14 mouse cellular contexts compared by ENCODE assay signal in the genomic region with DNA sequence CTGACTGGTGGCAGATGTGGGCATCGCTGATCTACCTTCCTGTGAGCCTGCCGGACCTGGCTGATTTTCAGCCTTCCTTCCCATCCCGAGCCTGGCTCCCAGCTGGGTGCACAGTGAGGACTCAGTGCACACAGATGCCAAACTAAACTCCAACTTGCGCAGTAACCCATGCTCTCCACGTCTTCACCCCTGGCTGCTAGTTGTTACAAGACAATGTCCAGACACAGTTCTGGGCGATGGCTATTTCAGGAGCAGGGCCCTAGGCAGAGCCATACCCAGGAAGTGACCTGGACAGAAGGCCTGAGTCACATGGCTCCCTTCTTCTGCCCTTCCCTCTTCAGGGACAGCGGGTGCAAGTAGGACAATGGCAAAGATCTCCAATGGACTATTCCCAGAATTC.
DNase-seq lines count a peak whose midpoint lies in the region; ATAC-seq and TF ChIP-seq lines count a peak whose summit lies in the region.
"Had no signal": no experiment of that assay in that cellular context is flagged by ENCODE, and none has a peak within 500 bp of the region (broad histone marks: within the 10 kb centered on the region; RNA-seq: fewer than 3 reads in every experiment).

No protein-coding gene starts in this region.

- ATAC-seq in heart, embryonic 14.5 days (ENCODE audit: insufficient number of reproducible peaks, insufficient read depth, low FRiP score, low read depth): peak; percentile 78
- ATAC-seq in intestine, embryonic 16.5 days: no peak

- 7% methylated on average over 7 of the region's 7 CpGs for WGBS in heart, embryonic 14.5 days
- WGBS in intestine, embryonic 16.5 days: 65% methylated on average over 7 of the region's 7 CpGs

- no peak for DNase-seq in gastrocnemius, adult 2 months
- no peak for DNase-seq in gastrocnemius, postnatal 25 days
- DNase-seq in 416B (ENCODE audit: low read depth): peak; percentile 16
- DNase-seq in brain, adult 2 months (ENCODE audit: low read depth, low spot score): peak; percentile 57
- DNase-seq in testis, postnatal 10 days (ENCODE audit: low spot score): no peak
- DNase-seq in left cerebral cortex, adult 18-20 months (ENCODE audit: low spot score in 2 of 2): no peak
- DNase-seq: adrenal gland, postnatal 14 days; kidney, adult 8-10 months had no signal

- no peaks in the 10 kb centered on the region for H3K27me3 ChIP-seq in heart, embryonic 14.5 days (ENCODE audit: control insufficient read depth, insufficient read depth, low read length)
- no peaks in the 10 kb centered on the region for H3K27me3 ChIP-seq in intestine, embryonic 16.5 days (replicated peaks; ENCODE audit: control insufficient read depth, insufficient read depth, low read length)
- H3K27me3 ChIP-seq: CH12.LX; limb, embryonic 13.5 days; midbrain, embryonic 12.5 days; neural tube, embryonic 12.5 days had no signal

- intact Hi-C loops in gastrocnemius, adult 2 months (cut with DNase I): no loop called here

- H3K4me2 ChIP-seq in heart, embryonic 14.5 days (ENCODE audit: low read length): peak overlapping the region; percentile 35
- no peak overlapping the region for H3K4me2 ChIP-seq in intestine, embryonic 16.5 days (ENCODE audit: low read depth, low read length)
- H3K4me2 ChIP-seq: limb, embryonic 13.5 days; midbrain, embryonic 12.5 days; neural tube, embryonic 12.5 days had no signal

- no peak for TF ChIP-seq CTCF in gastrocnemius, adult 2 months (IDR thresholded peaks at IDR 0.05)

- H3K9me3 ChIP-seq in heart, embryonic 14.5 days (ENCODE audit: control insufficient read depth, low read length): no peaks in the 10 kb centered on the region
- H3K9me3 ChIP-seq in intestine, embryonic 16.5 days (ENCODE audit: control insufficient read depth, low read length): no peaks in the 10 kb centered on the region
- H3K9me3 ChIP-seq: midbrain, embryonic 12.5 days; neural tube, embryonic 12.5 days had no signal

- H3K9ac ChIP-seq in heart, embryonic 14.5 days (ENCODE audit: low read length): peak overlapping the region; percentile 35; the same call in 1 of the 2 replicates
- H3K9ac ChIP-seq in intestine, embryonic 16.5 days (ENCODE audit: low read depth, low read length): no peak overlapping the region
- H3K9ac ChIP-seq: limb, embryonic 13.5 days; midbrain, embryonic 12.5 days; neural tube, embryonic 12.5 days had no signal

- no peaks in the 10 kb centered on the region for H3K36me3 ChIP-seq in heart, embryonic 14.5 days (ENCODE audit: control insufficient read depth, insufficient read depth, low read length)
- no peaks in the 10 kb centered on the region for H3K36me3 ChIP-seq in intestine, embryonic 16.5 days (ENCODE audit: control insufficient read depth, insufficient read depth, low read length)
- H3K36me3 ChIP-seq: limb, embryonic 13.5 days; midbrain, embryonic 12.5 days; neural tube, embryonic 12.5 days had no signal

- H3K4me3 ChIP-seq in gastrocnemius, adult 2 months: no peak overlapping the region
- H3K4me3 ChIP-seq in heart, embryonic 14.5 days (ENCODE audit: control insufficient read depth in 1 of 2, insufficient read depth in 1 of 2, low read depth in 1 of 2, low read length in 2 of 2): no peak overlapping the region
- H3K4me3 ChIP-seq in intestine, embryonic 16.5 days (ENCODE audit: low read length): no peak overlapping the region
- H3K4me3 ChIP-seq: limb, embryonic 13.5 days; midbrain, embryonic 12.5 days; neural tube, embryonic 12.5 days had no signal

- H3K27ac ChIP-seq in gastrocnemius, adult 2 months: peak overlapping the region; percentile 57
- H3K27ac ChIP-seq in heart, embryonic 14.5 days (replicated peaks in 1 of 2; ENCODE audit: control insufficient read depth in 1 of 2, insufficient read depth in 1 of 2, low read depth in 2 of 2, low read length in 2 of 2): peak overlapping the region; percentile 79 to 90
- no peak overlapping the region for H3K27ac ChIP-seq in intestine, embryonic 16.5 days (ENCODE audit: low read length)
- H3K27ac ChIP-seq: limb, embryonic 13.5 days; midbrain, embryonic 12.5 days; neural tube, embryonic 12.5 days had no signal

- H3K4me1 ChIP-seq in heart, embryonic 14.5 days (ENCODE audit: control insufficient read depth in 2 of 2, insufficient read depth in 2 of 2, low read length in 2 of 2): peaks cover 57 to 78% of the 10 kb centered on the region in 2 experiments
- H3K4me1 ChIP-seq in intestine, embryonic 16.5 days (ENCODE audit: control insufficient read depth, insufficient read depth, low read length): peaks cover 26% of the 10 kb centered on the region

Comparison
In these comparisons a context has a peak if more than half of its experiments do, and no peak if none do; other contexts are left out.
1. DNase-seq: peak in 416B (single experiment) and brain, adult 2 months (single experiment); none in gastrocnemius, adult 2 months (single experiment), gastrocnemius, postnatal 25 days (single experiment), testis, postnatal 10 days (single experiment) and left cerebral cortex, adult 18-20 months (0 of 2).